Mouse (Mus musculus) hindbrain, embryonic 11.5 days (tissue): ENCODE measurements at regions not wholly inside any gene's neighbourhood (a gene's known extent, or its start where the extent isn't known, plus 50 kb on each side); places are given as distances from the start of the nearest gene placed in this dataset.
"Not testable (repeated sequence)": the region's sequence is repeated elsewhere in the genome, so short reads cannot be mapped to it uniquely, and the experiment has no call there.

Experiments
- ATAC-seq: fragments of 200-750 bp; cut with Nextera tagmentation; 2 replicates; pipeline ENCODE4 v1.8.0; 2017; ENCODE audit warnings: mild to moderate bottlenecking, moderate TSS enrichment, moderate library complexity; ENCODE audit not compliant: low FRiP score
- DNase-seq: peaks from one replicate; pipeline ENCODE4 v3.0.0-alpha.2; 2015; ENCODE audit warnings: low spot score
- H3K27ac ChIP-seq: fragments of 300-500 bp; sonication (generic); 2 replicates; pipeline ENCODE4 v1.5.1; 2014; ENCODE audit warnings: mild to moderate bottlenecking, low read depth, low read length
- H3K27me3 ChIP-seq: fragments of 300-500 bp; sonication (generic); 2 replicates; pipeline ENCODE4 v1.6.1; 2014; ENCODE audit warnings: mild to moderate bottlenecking, low read length, moderate library complexity, mixed read lengths; ENCODE audit not compliant: control insufficient read depth, insufficient read depth
- H3K36me3 ChIP-seq: fragments of 300-500 bp; sonication (generic); 2 replicates; pipeline ENCODE4 v1.6.1; 2014; ENCODE audit warnings: mild to moderate bottlenecking, low read length, moderate library complexity, mixed read lengths; ENCODE audit not compliant: control insufficient read depth, insufficient read depth
- H3K4me1 ChIP-seq: fragments of 300-500 bp; sonication (generic); replicated peaks from 2 replicates; pipeline ENCODE4 v1.6.1; 2014; ENCODE audit warnings: low read length, mixed read lengths; ENCODE audit not compliant: control insufficient read depth, insufficient read depth
- H3K4me2 ChIP-seq: fragments of 300-500 bp; sonication (generic); replicated peaks from 2 replicates; pipeline ENCODE4 v1.6.1; 2014; ENCODE audit warnings: mild to moderate bottlenecking, low read depth, low read length
- H3K4me3 ChIP-seq: fragments of 300-500 bp; sonication (generic); 2 replicates; pipeline ENCODE4 v1.5.1; 2014; ENCODE audit warnings: low read depth, low read length
- H3K9ac ChIP-seq: fragments of 300-500 bp; sonication (generic); 2 replicates; pipeline ENCODE4 v1.6.1; 2014; ENCODE audit warnings: low read depth, low read length
- H3K9me3 ChIP-seq: fragments of 300-500 bp; sonication (generic); 2 replicates; pipeline ENCODE4 v1.6.1; 2016; ENCODE audit warnings: low read length; ENCODE audit not compliant: control insufficient read depth
- WGBS: fragments of 180-500 bp; shearing (Covaris S2); extraction: QIAGEN DNeasy Blood & Tissue Kit; methylation state at CpG from one replicate; pipeline ENCODE4 v1.1.7; 2014; 5-methylcytosine and 5-hydroxymethylcytosine counted together

DNA sequence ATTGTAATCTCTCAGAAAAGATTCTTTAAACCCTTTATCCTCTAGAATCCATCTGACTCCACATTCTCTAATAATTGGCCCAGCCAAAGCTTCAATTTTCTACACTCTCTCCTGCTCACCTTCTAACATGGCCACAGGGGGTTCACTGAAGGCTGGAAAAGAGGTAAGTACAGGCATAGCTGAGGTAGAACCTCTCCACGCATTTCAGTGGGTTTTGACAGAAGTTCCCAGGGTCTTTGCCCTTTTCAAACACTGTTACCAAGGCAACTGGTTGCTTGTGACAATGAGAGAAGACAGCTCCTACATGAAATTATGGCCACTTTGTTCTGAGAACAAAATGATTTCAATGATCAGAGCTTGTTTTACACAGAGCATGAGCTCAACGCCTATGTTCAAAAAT, 231.2 kb downstream of the Htr7 start:
- Histone ChIP-seq H3K36me3 (no peaks in the 10 kb centered on the region), H3K27ac (no peak overlapping the region), H3K4me1 (no peaks in the 10 kb centered on the region), H3K9me3 (no peaks in the 10 kb centered on the region), H3K4me3 (no peak overlapping the region), H3K27me3 (no peaks in the 10 kb centered on the region), H3K9ac (no peak overlapping the region), H3K4me2 (no peak overlapping the region)
- ATAC-seq (no peak), DNase-seq (no peak)
- WGBS: 44% methylated on average over 2 of the region's 2 CpGs

DNA sequence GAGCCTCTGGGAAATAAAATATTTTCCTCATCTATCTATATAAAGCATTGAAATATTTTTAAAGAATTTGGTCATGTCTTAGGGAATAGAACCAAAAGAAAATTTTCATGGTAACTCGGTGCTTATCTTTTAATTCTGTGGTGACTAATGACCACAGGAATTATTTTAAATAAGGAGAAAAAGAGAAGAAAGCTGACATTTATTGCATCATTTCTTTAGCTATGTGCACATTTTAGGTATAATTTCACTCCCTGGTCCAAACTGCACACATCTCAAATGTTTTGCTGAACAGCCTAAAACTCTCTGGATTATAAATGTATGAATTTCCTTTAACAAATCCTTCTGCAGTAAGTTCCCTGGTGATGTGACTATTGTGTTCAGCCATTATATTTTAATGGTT, 237.7 kb downstream of the Htr7 start:
- no peak overlapping the region for H3K9ac ChIP-seq
- no peak for DNase-seq
- no peaks in the 10 kb centered on the region for H3K36me3 ChIP-seq
- H3K27ac ChIP-seq: no peak overlapping the region
- no peak overlapping the region for H3K4me2 ChIP-seq
- 87% methylated on average over 1 of the region's 1 CpGs for WGBS
- H3K4me3 ChIP-seq: no peak overlapping the region
- H3K4me1 ChIP-seq: no peaks in the 10 kb centered on the region
- no peaks in the 10 kb centered on the region for H3K27me3 ChIP-seq
- H3K9me3 ChIP-seq: no peaks in the 10 kb centered on the region
- no peak for ATAC-seq

DNA sequence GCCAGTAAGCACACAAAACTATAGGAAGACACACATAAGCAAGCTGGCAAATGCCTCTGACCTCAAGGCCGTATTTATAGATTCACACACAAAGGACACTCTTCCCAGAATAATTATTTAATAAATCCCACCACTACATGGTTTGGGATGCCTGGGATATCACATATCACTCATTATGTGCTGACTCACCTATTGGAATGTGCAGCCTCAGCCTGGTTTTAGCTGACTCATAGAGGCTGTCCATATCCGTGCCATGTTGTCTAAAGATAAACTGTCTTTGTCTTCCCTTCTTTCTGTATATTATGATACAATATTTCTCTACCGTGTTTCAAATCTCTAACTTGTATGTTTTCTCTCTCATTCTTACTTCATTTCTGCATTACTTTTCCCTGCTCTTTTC, 262.6 kb downstream of the Htr7 start:
- Histone ChIP-seq H3K9me3 (no peaks in the 10 kb centered on the region), H3K27ac (no peak overlapping the region), H3K36me3 (no peaks in the 10 kb centered on the region), H3K4me3 (no peak overlapping the region), H3K4me1 (no peaks in the 10 kb centered on the region), H3K9ac (no peak overlapping the region), H3K27me3 (no peaks in the 10 kb centered on the region), H3K4me2 (no peak overlapping the region)
- no peak for ATAC-seq
- WGBS: 80% methylated on average over 3 of the region's 3 CpGs
- no peak for DNase-seq

DNA sequence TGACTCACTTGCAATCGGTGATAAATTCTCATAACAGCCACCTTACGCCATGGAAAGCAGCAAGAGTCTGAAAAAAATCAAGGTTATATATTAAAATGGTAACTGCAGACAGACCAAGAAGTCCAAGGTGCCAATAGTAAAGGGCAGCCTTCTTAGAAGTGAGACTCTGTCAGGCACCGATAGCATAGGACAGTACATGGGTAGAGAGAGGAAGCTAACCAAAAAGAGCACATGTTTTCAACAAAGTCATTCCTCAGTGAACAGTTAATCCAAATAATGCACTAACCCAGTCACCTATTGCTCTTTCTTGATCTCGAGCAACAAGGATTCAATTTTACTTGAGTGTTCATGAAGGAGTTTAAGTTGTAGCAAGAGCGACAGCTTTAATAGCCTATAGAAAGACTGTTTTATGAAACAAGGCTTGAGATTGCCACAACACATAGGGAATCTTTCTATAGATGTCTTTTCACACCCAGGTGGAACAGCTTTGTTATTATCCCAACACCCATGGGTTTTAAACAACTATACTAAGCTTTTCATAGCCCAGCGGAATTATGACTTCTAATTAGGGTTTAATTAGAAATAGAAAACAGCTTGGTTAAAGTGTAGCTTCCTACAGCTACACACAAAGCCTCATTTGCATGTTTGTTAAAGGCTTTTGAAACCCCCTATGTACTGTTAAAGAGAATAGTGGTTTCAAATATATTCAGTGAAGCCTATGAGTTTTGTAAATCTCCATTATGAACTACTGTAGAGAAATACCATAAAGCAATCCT, 269.9 kb downstream of the Htr7 start:
- WGBS: 90% methylated on average over 6 of the region's 6 CpGs
- ATAC-seq: no peak

DNA sequence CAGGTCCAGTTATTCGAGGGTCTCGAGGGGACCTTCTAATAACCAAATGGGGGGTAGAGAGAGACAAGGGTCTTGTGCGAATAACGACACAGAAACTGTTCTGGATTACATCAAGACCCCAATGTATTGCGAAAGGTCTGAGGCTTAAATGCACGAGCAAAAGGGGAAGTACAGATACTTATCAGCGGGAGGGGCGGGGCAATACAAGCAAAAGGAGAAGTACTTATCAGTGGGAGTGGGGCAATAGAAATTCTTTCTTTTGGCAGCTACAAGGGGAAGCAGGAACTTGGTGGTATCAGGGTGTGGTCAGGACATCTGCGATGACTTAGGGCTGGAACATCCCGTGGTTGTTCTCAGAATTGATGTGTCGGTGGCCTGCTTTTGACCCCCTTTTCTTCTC, 295.6 kb downstream of the Htr7 start:
- H3K27ac ChIP-seq, H3K4me1 ChIP-seq, H3K27me3 ChIP-seq, DNase-seq, ATAC-seq, H3K9me3 ChIP-seq, H3K36me3 ChIP-seq, H3K4me2 ChIP-seq, H3K4me3 ChIP-seq, H3K9ac ChIP-seq: not testable (repeated sequence)
- WGBS: 87% methylated on average over 11 of the region's 11 CpGs

More for the DNA sequence above, 269.9 kb downstream of the Htr7 start:
- Histone ChIP-seq H3K4me3 (no peak overlapping the region), H3K27me3 (no peaks in the 10 kb centered on the region), H3K9me3 (no peaks in the 10 kb centered on the region), H3K36me3 (no peaks in the 10 kb centered on the region), H3K27ac (no peak overlapping the region), H3K4me1 (no peaks in the 10 kb centered on the region), H3K4me2 (no peak overlapping the region), H3K9ac (no peak overlapping the region)
- DNase-seq: no peak

DNA sequence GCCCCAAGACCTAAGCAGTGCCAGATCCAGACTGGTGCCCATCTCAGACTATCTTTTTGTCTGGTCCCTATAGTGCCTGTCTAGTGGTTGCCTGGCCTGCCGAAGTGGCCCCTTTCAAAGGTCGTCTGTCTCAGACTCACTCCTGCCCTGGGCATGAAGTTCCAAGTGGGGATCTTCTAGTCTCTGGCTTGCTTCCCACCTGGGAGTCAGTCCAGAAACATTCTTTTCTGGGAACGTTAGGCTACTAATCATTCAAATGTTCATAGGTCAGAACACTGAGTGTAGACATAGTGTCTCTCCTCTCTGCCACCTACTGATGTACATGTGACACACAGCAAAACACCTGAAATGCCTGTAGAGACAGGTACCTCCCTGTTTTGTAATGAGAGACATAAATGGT, 297.6 kb downstream of the Htr7 start:
- H3K27me3 ChIP-seq: no peaks in the 10 kb centered on the region
- H3K36me3 ChIP-seq: no peaks in the 10 kb centered on the region
- no peaks in the 10 kb centered on the region for H3K9me3 ChIP-seq
- DNase-seq: no peak
- no peak overlapping the region for H3K4me2 ChIP-seq
- ATAC-seq: no peak
- 90% methylated on average over 3 of the region's 3 CpGs for WGBS
- no peak overlapping the region for H3K27ac ChIP-seq
- no peak overlapping the region for H3K9ac ChIP-seq
- no peaks in the 10 kb centered on the region for H3K4me1 ChIP-seq
- H3K4me3 ChIP-seq: no peak overlapping the region

DNA sequence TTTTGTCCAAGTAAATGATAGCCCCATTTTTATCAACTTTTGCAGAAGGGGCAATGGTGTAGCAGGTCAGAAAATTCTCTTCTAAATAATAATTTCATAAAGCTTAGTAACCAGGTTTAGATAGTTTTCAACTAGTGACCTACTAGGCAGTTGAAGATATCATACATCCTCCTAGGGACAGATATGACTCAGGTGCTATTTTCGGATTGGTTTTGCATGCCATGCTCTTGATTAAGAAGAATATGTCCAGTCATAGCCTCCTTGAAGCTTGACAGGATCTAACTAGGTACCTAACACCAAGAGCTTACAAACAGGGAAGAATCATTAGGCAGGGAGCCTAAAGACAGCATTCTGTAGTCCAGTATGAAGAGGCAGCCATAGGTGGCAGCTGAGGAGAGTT, 301.8 kb downstream of the Htr7 start:
- H3K4me1 ChIP-seq: no peaks in the 10 kb centered on the region
- ATAC-seq (no peak), DNase-seq (no peak)
- no peak overlapping the region for H3K27ac ChIP-seq
- no peaks in the 10 kb centered on the region for H3K9me3 ChIP-seq
- no peaks in the 10 kb centered on the region for H3K27me3 ChIP-seq
- H3K9ac ChIP-seq: no peak overlapping the region
- no peak overlapping the region for H3K4me2 ChIP-seq
- no peaks in the 10 kb centered on the region for H3K36me3 ChIP-seq
- 69% methylated on average over 1 of the region's 1 CpGs for WGBS
- H3K4me3 ChIP-seq: no peak overlapping the region

DNA sequence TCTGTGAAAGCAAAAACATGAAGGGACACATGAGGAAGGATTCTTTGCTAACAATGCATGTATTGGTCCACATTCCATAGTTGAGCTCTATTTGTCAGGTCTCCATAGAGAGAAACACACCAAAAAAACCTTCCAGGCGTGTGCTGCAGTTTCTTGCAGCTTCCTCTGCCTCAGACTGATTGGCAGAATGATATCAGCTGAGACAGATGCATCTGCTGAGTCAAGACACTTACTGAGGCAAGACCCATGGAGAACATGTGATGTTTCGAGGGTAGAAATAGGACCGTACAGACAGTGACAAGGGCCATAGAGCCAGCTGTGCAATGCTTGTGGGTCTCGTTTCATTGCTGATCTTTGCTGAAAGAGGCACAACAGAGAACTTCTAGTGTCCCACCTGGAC, 321.6 kb downstream of the Htr7 start:
- no peak overlapping the region for H3K9ac ChIP-seq
- no peaks in the 10 kb centered on the region for H3K9me3 ChIP-seq
- H3K4me3 ChIP-seq: no peak overlapping the region
- no peaks in the 10 kb centered on the region for H3K27me3 ChIP-seq
- ATAC-seq (no peak), DNase-seq (no peak)
- WGBS: 84% methylated on average over 4 of the region's 4 CpGs
- H3K36me3 ChIP-seq: no peaks in the 10 kb centered on the region
- no peaks in the 10 kb centered on the region for H3K4me1 ChIP-seq
- no peak overlapping the region for H3K4me2 ChIP-seq
- no peak overlapping the region for H3K27ac ChIP-seq

DNA sequence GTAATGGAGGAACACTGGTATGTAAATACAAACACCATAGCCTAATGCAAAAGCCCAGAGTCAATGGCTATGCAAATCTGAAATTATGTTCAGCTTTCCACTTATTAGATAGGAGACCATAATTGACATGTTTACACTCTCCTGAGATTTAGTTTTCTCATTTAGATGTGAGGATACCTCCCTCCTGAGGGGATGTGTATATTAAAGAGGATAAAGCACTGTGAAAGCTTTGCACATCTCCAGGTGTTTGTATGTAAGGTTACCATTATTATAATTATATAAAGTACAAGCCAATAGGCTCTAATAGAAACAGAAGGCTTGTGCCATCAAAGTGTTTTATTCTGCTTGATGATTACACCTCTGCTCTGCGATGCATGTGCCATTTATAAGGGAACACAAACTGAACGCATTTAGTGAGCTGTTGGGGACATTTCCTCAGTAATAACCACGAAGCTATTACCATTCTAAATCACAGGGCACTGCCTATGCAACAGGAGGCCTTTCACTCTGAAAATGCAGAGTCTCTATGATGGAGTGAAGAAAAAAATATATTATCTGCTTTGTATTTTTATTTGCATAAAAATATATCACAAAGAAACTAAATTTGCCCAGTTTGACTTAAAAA, 328.8 kb downstream of the Htr7 start:
- H3K27ac ChIP-seq: no peak overlapping the region
- ATAC-seq: no peak
- H3K4me3 ChIP-seq: no peak overlapping the region
- H3K27me3 ChIP-seq: no peaks in the 10 kb centered on the region
- H3K9ac ChIP-seq: no peak overlapping the region
- no peak for DNase-seq
- 76% methylated on average over 3 of the region's 3 CpGs for WGBS
- H3K4me1 ChIP-seq: no peaks in the 10 kb centered on the region
- no peaks in the 10 kb centered on the region for H3K9me3 ChIP-seq
- no peaks in the 10 kb centered on the region for H3K36me3 ChIP-seq
- H3K4me2 ChIP-seq: no peak overlapping the region
